Mouse (Mus musculus): ENCODE results near the gene Cela1.

Gene Cela1

DNA sequence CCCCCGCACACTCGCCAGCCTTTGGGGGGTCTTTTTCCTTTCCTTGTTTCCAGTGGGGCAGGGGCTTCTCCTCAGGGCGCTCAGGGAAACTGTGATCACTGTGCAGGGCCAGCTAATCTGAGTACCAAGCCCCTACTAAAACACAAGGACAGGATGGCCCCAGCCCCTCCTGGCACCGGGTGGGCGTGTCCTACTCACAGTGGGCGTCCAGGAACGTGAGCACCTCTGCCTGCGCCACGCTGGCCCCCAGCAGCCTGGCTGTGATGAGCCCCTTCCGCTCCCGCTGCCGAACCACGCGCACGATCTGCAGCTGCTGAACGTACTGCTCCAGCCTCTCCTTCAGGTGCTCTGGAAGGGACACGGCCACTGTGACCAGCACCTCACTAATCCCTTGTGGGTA is 16.2 kb upstream of the Cela1 start:
- no peak for DNase-seq (ENCODE audit: low spot score)

DNA sequence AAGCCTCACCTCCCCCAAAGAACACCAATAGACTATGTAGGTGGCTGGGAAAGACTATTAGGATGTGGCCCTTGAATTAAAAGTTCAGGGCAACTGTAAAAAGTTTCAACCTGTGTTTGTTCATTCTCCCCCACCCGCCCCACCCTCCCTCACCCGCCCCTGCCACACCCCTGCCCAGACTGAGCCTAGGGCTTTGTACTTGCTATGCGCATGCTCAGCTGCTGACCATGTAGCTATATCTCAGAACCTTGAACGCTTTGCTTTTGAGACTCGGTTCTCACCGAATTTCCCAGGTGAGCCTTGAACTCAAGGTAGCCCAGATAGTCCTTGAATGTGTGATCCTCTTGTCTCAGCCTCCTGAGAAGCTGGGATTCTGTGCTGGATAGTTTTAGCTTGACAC is 14.1 kb upstream of the Cela1 start:
- DNase-seq (ENCODE audit: low spot score) = no peak

DNA sequence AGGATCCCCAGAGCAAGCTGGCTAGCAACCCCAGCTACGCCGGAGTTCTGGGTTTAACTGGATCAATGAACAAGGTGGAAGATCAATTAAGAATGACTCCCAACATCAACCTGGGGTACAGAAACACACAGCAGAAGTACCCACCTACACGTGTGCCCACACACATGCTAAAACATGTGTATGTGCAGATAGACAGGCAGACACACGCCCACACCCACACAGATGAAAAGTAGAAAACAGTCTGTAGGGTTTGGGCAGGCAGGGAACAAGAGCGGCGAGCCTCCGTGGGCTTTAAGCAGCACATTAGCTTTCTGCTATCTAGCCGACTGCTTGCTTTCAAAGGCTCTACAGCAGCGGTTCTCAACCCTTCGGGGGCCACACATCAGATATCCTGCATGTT is 13.4 kb upstream of the Cela1 start:
- no peak for DNase-seq (ENCODE audit: low spot score)

DNA sequence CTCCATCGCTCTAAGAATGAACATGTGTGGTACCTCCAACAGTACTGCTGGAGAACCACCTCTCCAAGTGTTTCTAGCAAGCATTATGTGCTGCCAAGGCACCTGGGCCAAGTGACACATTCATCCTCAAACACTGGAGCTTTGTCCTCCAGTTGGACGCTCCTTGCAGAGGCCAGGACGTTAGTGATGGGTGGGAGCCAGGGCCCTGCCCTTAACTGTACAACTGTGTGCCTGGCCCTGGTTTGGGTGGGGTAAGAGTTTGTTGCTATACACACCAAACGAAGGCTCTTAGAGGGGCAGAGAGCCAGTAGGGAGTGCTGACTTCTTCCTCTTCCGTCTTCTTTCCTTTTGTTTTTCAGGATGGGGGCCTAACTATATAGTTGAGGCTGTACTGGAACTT is 12.7 kb upstream of the Cela1 start:
- DNase-seq (ENCODE audit: low spot score) = no peak

DNA sequence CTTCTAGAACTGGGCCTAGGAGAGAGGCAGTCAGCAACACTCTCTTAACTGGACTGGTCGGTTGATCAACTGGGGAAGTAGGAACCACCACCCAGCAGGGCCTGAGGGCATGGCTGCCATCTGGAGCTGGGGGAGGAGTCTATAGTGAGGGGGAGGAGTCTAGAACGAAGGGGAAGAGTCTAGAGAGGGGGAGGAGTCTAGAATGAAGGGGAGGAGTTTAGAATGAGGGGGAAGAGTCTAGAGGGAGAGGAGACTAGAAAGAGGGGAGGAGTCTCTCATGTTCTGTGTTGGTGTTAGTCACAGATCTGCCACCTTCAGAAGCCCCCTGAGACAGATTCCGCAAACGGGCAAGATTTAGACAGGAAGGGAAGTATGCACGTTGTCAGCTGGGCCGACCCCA is 11.7 kb upstream of the Cela1 start:
- DNase-seq (ENCODE audit: low spot score) = no peak

DNA sequence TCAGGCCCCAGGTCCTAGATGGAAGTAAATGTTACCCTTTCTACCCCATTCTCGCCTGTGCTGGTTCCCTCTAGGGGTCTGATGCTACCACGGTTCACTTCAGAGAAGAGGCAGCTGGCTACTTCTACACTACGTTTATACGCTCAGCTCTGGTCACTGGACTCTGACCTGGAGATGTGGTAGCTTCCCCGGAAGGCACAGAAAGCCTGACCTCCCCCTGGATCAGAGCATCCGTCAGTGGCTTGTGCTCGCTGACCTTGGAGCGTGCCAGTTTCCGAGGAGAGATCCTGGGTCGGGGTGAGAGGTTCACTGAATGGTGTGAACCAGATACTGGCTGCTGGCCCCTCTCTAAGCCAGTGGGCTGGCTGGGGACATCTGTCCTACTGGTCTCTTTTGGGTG is 10.4 kb upstream of the Cela1 start:
- no peak for DNase-seq (ENCODE audit: low spot score)

DNA sequence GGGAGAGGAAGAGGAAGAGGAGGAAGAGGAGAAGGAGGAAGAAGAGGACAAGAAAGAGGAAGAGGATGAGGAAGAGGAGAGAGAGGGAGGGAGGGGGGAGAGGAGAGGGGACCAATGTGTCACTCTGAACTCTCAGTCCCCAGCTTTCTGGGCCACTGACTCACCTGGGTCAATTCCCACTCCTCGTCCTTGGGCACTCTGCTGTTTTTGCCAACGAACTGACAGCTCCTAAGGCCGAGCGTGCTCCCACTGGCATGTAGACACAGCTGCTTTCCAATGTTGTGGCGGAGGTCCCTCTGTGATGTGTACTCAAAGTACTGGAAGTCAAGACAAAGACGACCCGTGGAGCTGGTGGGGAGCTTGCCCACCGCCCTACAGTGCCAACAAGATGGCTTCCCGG is 6.7 kb upstream of the Cela1 start:
- no peak for DNase-seq (ENCODE audit: low spot score)

DNA sequence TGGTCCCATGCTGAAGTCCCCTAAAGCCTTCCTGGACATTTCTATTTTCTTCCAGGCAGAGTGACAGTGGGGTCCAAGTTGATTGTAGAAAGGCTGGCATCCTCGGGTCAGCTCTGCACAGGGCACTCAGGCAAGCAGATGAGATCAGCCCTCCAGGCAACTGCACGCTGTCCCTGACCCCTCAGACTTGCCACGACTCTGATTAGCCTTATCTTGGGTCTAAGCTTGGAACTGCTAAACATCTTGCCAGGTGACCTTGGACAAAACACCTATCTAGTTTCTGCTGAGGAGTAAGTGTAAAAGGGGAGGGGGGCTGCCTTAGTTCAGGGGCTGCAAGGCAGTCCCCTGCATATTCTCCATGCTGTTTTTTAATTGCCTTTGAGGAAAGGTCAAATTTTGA is 4.3 kb upstream of the Cela1 start:
- no peak for DNase-seq (ENCODE audit: low spot score)

DNA sequence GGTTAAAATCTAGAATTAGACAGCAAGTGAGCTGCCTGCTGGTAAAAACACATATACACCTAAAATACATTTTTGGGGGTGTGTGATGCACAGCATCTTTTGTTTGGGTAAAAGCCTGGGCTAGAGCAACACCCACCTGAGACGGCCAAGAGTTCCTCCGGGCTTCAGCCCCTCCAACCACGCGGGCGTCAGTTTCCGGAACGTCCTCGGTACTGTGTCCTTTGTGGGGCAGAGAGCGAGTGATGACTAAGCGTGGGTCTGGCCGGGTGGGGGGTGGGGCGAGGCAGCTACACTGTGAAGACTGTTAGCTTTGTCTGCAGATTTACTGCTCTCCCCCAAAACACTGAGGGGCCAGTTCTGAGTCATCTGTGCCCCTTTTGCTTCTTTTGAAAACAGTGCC is 732 bp downstream of the Cela1 start:
- no peak for DNase-seq (ENCODE audit: low spot score)

DNA sequence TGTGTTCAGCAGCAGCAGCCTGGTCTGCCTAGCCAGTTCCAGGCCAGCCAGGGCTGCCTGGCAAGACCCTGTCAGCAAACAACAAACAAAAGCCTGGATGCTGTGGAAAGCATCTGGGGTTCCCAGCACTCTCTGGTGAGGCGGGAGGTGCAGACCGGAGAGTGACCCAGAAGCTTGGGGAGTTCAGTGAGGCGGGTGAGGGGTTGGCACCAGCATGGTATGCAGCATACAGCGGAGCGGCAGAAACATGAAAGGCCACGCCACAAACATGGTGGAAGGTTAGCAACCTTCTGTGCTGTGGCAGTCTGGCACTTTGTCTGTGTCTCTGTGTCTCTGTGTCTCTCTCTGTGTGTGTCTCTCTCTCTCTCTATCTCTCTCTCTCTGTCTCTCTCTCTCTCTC is 1.3 kb downstream of the Cela1 start:
- DNase-seq (ENCODE audit: low spot score) = no peak

DNA sequence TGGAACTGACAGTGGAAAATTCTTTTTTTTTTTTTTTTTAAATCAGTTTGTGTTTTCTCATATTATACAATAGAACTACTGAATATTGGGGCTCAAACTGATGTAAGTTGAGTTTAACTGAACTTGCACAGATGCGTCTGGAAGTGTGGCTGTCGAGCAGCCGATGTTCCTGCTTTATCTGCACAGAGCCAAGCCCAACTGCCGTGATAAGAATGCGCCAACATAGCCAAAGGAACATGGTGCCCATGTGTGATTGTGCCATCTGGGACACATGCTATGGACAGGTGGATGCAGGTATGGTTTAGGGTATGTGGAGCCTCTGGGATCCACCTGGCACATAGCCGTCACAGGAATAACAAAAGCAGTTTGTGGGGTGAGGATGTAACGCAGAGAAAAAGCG is 1.9 kb downstream of the Cela1 start:
- DNase-seq (ENCODE audit: low spot score) = no peak

DNA sequence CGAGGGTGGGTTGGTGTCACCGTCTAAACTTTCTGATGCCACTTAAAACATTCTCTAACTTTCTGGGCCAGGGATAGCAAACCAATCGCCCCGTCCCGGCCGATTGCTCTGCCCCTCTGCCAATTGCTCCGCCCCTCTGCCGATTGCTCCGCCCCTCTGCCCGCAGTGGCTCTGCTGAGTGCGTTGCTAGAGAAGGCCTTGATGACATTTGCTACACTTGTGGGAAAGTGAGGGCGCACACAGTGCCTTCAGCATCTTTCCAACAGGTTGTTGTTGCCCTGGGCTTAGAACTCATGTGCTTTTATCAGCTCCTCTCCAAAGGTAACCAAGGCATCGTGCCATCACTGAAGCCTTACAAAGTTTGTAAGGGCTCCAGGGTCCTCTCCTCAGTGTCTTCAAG is 2.5 kb downstream of the Cela1 start:
- no peak for DNase-seq (ENCODE audit: low spot score)

DNA sequence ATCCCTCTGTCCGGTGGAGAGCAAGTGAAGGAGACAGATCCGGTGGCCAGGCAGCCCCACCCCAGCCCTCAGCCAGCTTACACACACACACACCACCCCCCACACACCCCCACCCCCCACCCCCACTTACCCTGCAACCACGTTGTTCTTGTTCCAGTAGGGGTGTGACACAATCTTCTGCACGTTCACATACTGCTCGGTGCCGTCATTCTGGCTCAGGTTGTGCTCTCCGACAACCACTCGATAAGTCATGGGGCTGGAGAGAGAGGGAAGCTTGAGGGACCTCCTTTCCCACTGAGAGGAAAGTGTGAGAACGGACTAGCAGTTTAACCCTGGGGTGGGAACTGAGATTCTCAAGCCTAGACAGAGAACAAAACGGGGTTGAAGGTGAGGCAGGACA is 3.3 kb downstream of the Cela1 start:
- DNase-seq (ENCODE audit: low spot score) = no peak

DNA sequence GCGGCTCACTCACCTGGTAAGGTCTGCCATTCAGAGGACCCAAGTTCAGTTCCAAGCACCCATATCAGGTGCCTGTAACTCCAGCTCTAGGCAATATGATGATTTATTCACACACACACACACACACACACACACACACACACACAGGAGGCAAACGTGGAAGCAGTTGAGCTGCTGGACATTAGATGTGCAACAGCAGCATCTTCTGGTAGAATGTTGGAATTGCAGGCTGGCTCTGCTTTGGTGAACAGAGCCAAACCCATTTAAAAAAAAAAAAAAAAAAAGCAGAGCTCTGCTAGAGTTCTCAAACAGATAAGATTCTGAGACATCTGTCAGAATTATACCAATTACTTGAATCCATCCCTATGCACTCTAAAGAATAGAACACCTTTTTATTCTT is 4.7 kb downstream of the Cela1 start:
- DNase-seq (ENCODE audit: low spot score) = peak; percentile 85

DNA sequence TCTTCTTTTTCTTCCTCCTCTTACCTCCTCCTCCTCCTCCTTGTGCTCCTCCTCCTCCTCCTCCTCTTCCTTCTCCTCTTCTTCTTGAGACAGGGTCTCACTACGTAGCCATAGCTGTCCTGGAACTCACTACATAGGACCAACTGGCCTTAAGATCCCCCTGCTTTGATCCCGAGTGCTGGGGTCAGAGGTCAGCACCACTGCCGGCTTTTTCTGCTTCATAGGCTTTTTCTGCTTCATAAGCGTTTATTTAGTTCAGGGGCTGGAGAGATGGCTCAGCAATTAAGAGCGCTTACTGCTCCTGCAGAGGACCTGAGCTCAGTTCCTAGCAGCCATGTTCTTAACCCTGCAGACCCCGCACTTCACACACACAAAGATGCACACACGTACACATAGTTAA is 6.0 kb downstream of the Cela1 start:
- DNase-seq (ENCODE audit: low spot score) = no peak

DNA sequence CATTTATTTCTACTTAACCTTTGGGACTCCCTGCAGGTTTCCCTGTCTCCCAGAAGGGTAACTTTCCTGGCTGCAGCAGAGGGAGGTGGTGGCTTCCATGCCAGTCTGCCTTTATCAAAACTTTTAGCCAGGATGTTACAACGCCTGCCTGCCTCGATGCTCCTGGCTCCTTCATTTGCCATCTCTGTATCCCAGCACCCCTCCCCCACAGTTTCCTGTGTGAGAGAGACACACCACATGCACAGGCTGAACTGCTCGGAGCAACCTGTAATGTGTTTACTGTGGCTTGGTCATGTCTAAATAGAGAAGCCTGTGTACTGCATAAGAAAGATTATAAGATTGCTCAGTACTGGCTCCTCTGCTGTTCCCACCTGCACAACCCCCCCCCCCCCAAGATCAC is 7.3 kb downstream of the Cela1 start:
- DNase-seq (ENCODE audit: low spot score) = no peak

DNA sequence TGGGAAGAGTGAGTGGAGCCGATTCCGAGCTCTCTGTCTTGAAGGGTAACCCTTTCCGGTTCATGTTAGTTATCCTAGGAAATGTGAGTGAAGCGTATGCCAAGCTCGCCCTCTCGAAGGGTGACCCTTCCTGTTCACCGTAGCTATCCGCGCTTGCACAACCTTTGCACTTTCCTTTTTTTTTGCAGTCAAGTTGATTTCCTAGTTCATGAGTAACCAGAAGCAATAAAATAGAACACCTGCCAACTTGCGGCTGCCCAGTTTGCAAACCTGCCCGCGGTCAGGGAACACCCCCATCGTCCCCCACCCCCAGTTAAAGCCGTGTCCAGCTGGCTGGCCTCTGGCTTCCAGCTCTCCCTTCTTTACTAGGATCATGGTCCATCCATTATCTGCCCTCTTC is 8.7 kb downstream of the Cela1 start:
- peak; percentile 37 for DNase-seq (ENCODE audit: low spot score)

DNA sequence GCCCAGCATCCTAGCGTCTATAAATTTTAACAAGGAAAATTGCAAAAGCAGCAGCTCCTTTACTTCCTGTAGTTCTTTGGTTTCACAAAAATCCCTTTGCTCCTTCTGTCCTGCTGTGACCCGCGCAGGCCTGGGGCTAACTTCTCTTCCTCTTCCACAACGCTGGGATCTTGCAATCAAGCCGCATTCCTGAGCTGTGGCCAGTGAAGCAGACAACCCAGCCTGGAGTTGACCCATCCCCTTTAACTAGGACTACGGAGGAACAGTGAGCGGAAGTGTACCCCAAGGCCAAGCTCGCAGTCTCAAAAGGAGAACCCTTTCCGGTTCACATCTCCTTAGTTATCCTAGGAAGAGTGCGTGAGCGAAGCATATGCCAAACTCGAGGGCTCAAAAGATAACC is 9.1 kb downstream of the Cela1 start:
- DNase-seq (ENCODE audit: low spot score) = peak; percentile 39

DNA sequence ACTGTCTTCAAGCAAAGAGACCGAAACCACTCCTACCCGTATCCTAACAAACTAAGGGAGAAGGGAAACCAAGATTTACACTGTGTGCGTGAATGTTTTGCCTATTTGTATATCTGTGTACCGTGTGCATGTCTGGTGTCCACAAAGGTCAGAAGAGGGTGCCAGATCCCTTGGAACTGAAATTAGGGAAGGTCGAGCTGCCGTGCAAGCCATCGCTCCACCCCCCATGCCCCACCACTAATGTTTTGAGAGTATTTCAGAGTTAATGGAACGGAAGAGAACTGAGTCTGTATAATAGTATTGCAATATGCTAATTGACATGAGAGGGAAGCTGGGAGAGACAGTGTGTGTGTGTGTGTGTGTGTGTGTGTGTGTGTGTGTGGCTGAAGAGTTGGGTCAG is 10.0 kb downstream of the Cela1 start:
- no peak for DNase-seq (ENCODE audit: low spot score)

DNA sequence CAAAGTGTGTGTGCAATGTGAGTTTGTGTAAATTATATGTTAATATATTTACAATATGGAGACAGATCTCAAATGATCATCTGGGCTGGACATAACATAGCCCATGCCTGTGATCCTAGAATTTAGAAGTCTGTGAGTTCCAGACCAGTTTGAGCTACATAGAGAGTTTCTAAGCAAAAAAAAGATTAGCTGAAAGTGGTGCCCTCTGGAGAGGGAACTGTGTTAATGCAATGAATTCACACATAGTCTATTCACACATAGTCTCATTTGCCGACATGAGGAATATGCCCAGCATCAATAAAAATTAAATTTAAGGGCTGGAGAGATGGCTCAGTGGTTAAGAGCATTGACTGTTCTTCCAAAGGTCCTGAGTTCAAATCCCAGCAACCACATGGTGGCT is 11.2 kb downstream of the Cela1 start:
- no peak for DNase-seq (ENCODE audit: low spot score)

DNA sequence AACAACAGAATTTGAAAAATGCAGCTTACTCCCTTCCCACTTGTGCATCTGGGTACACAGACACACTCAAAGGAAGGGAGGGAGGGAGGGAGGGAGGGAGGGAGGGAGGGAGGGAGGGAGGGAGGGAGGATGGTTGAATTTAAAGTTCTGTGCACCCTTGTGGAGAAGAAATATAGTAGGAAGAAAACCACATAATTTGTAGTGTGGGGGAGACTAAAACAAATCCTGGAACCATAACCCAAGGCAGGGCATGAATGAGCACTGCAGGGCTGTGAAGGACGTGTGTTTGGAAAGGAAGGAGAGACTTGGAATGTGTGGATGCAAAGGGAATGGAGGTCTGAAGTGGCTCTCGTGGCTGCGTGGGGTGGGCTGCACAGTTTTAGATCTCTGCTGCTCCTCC is 12.2 kb downstream of the Cela1 start:
- no peak for DNase-seq (ENCODE audit: low spot score)

DNA sequence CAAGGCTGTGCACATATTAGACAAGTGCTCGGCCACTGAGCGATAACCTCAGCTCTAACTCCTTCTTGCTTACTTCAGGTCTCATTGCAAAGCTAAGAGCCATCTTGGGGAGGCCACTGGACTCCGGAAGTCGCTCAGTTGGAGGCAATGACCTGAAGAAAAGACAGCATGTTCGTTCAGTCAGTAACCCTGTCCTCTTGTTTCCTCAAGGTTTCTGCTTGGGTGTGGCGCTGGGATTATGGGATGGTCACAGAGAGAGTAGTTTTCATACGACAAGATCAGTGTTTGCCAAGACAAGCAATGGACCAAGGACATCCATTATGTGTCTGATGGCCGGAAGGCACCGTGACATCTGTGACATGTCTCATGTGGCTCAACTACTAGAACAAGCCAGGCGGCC is 13.2 kb downstream of the Cela1 start:
- DNase-seq (ENCODE audit: low spot score) = no peak

DNA sequence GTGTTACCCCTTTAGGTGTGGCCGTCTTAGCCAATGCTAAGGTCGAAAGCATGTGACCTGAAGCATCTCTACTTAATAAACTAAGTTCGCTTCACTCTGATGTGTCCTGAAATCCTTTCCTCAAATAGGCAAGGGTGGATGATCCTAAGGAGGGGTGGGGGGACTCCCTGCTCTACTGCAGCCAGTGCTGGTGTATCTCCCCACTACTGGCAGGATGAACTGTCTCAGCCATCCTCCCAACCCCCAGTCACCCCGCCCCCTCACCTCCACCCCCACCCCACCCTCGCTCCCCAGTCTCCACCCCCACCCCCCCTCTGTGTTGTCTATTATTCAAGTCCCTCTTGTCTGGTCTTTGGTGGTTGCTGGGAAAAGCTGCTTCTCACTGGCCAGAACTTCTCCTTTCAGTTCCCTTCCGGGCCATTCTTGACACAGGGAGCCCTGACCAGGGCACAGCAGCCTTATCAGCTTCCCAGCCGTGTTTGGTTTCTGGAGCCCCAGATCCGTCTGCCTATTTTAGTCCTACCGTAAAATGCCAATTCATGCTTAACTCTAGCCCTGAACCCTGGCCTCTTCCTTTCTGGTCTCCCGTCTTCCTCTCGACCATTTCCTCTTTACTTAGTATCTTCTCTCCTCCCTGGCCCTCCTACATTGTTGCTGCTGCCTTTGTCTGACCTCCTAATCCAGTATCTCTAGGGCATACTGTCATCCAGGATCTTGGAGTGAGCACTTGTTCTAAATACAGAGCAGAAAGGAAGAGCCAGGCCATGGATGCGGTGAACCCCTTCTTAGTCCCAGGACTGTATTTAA is 13.9 kb downstream of the Cela1 start:
- DNase-seq (ENCODE audit: low spot score) = no peak

DNA sequence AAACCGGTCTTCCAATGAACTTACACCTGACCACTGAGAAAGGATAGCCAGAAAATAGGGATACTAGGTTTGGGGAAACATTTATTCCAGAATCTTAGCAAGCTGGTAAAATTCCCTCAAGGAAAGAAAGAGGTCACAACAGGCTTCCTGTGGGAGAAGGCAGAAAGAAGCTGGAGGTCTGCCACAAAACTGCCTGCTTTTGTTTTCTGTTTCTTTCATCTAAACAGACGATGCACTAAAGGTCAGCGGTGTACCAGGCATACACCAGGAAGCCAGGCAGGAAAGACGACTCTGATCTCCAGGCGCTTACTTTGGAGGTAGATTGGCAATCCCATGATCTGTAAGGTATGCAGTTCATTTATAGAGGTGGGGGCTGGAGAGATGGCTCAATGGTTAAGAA is 16.9 kb downstream of the Cela1 start:
- no peak for DNase-seq (ENCODE audit: low spot score)

DNA sequence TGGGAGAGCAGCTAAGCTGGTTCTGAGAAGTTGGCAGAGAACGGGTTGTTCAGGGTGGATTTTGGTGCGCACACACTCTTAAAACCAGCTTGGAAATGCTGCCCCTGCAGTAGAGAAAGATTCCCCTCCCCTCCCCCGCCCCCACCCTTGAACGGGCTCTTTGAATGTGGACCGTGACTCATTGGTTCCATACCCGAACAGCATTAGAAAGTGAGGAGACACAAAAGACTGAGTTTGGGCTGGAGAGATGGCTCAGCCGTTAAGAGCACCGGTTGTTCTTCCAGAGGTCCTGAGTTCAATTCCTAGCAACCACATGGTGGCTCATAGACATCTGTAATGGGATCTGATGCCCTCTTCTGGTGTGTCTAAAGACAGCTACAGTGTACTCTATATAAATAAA is 17.7 kb downstream of the Cela1 start:
- DNase-seq (ENCODE audit: low spot score) = no peak

All from lung, postnatal 25 days (tissue).